ENCODE assay signal across 26 mouse cellular contexts in genomic region chr12:65513070-65513469, GRCm38 (mm10).
DNase-seq lines count a peak whose midpoint lies in the region; ATAC-seq and TF ChIP-seq lines count a peak whose summit lies in the region.
"Had no signal": no experiment of that assay in that cellular context is flagged by ENCODE, and none has a peak within 500 bp of the region (broad histone marks: within the 10 kb centered on the region; RNA-seq: fewer than 3 reads in every experiment).

No protein-coding gene starts in this region.

- peaks cover 3% of the 10 kb centered on the region; the same call in 1 of the 2 replicates for H3K9me3 ChIP-seq in forebrain, embryonic 10.5 days
- no peaks in the 10 kb centered on the region for H3K9me3 ChIP-seq in forebrain, embryonic 16.5 days (ENCODE audit: control insufficient read depth, low read length)
- no peaks in the 10 kb centered on the region; the same call in 1 of the 2 replicates for H3K9me3 ChIP-seq in midbrain, embryonic 10.5 days (replicated peaks)
- H3K9me3 ChIP-seq in midbrain, postnatal 0 days (ENCODE audit: low read length), result no peaks in the 10 kb centered on the region
- peaks cover 4% of the 10 kb centered on the region; the same call in 1 of the 2 replicates for H3K9me3 ChIP-seq in liver, postnatal 0 days (ENCODE audit: low read length)
- H3K9me3 ChIP-seq: embryonic facial prominence, embryonic 13.5 days; forebrain, embryonic 15.5 days; heart, embryonic 15.5 days had no signal

- H3K9ac ChIP-seq in forebrain, embryonic 16.5 days (replicated peaks; ENCODE audit: low read depth, low read length), result no peak overlapping the region
- H3K9ac ChIP-seq in midbrain, postnatal 0 days (replicated peaks; ENCODE audit: low read length, poor library complexity, severe bottlenecking), result no peak overlapping the region
- no peak overlapping the region for H3K9ac ChIP-seq in liver, postnatal 0 days (replicated peaks)
- H3K9ac ChIP-seq: embryonic facial prominence, embryonic 13.5 days; forebrain, embryonic 15.5 days; heart, embryonic 12.5 days; heart, embryonic 15.5 days; hindbrain, embryonic 14.5 days had no signal

- no peak for TF ChIP-seq EP300 in liver, postnatal 0 days (IDR thresholded peaks at IDR 0.05; ENCODE audit: low read depth)

- H3K27ac ChIP-seq in forebrain, embryonic 10.5 days, result no peak overlapping the region
- H3K27ac ChIP-seq in forebrain, embryonic 16.5 days (ENCODE audit: low read length), result no peak overlapping the region
- H3K27ac ChIP-seq in midbrain, embryonic 10.5 days (replicated peaks), result no peak overlapping the region
- no peak overlapping the region for H3K27ac ChIP-seq in midbrain, postnatal 0 days (ENCODE audit: low read depth, low read length)
- H3K27ac ChIP-seq in liver, postnatal 0 days (ENCODE audit: low read depth), result no peak overlapping the region
- H3K27ac ChIP-seq: embryonic facial prominence, embryonic 13.5 days; forebrain, embryonic 15.5 days; heart, embryonic 15.5 days; hindbrain, embryonic 14.5 days had no signal

- no peak overlapping the region for H3K4me3 ChIP-seq in forebrain, embryonic 10.5 days
- H3K4me3 ChIP-seq in forebrain, embryonic 16.5 days (replicated peaks; ENCODE audit: low read length), result no peak overlapping the region
- no peak overlapping the region for H3K4me3 ChIP-seq in midbrain, embryonic 10.5 days
- H3K4me3 ChIP-seq in midbrain, postnatal 0 days (ENCODE audit: low read depth, low read length), result no peak overlapping the region
- H3K4me3 ChIP-seq in liver, postnatal 0 days (ENCODE audit: low read depth, low read length), result no peak overlapping the region
- H3K4me3 ChIP-seq: embryonic facial prominence, embryonic 13.5 days; erythroblast, embryonic 14.5 days; forebrain, embryonic 15.5 days; heart, embryonic 12.5 days; heart, embryonic 15.5 days had no signal

- no peak for TF ChIP-seq POLR2A in brain, embryonic 14.5 days (IDR thresholded peaks at IDR 0.05; ENCODE audit: borderline replicate concordance, extremely low read depth, insufficient read depth, insufficient read length, poor library complexity, severe bottlenecking)

- H3K36me3 ChIP-seq in forebrain, embryonic 10.5 days (replicated peaks), result no peaks in the 10 kb centered on the region
- no peaks in the 10 kb centered on the region for H3K36me3 ChIP-seq in forebrain, embryonic 16.5 days (ENCODE audit: control insufficient read depth, insufficient read depth)
- H3K36me3 ChIP-seq in midbrain, embryonic 10.5 days, result no peaks in the 10 kb centered on the region
- H3K36me3 ChIP-seq in midbrain, postnatal 0 days (ENCODE audit: insufficient read depth, low read length), result no peaks in the 10 kb centered on the region
- H3K36me3 ChIP-seq in liver, postnatal 0 days (replicated peaks; ENCODE audit: insufficient read depth, low read length), result no peaks in the 10 kb centered on the region
- H3K36me3 ChIP-seq: embryonic facial prominence, embryonic 13.5 days; forebrain, embryonic 15.5 days; heart, embryonic 12.5 days; heart, embryonic 15.5 days had no signal

- peaks cover 6% of the 10 kb centered on the region for H3K4me1 ChIP-seq in forebrain, embryonic 10.5 days
- H3K4me1 ChIP-seq in forebrain, embryonic 16.5 days (replicated peaks; ENCODE audit: control insufficient read depth, insufficient read depth, low read length), result no peaks in the 10 kb centered on the region
- H3K4me1 ChIP-seq in midbrain, embryonic 10.5 days, result peaks cover 9% of the 10 kb centered on the region
- no peaks in the 10 kb centered on the region for H3K4me1 ChIP-seq in midbrain, postnatal 0 days (ENCODE audit: insufficient read depth, low read length)
- H3K4me1 ChIP-seq in liver, postnatal 0 days (ENCODE audit: insufficient read depth), result no peaks in the 10 kb centered on the region
- H3K4me1 ChIP-seq: embryonic facial prominence, embryonic 13.5 days; forebrain, embryonic 15.5 days; heart, embryonic 12.5 days; heart, embryonic 15.5 days had no signal

- ATAC-seq in forebrain, embryonic 16.5 days, result no peak
- no peak for ATAC-seq in midbrain, postnatal 0 days (ENCODE audit: low FRiP score)
- no peak for ATAC-seq in liver, postnatal 0 days
- ATAC-seq: CD4-positive, CD25-positive, alpha-beta regulatory T cell, adult 4 months; forebrain, embryonic 15.5 days; intestine, postnatal 0 days had no signal

- no peak overlapping the region for H3K4me2 ChIP-seq in forebrain, embryonic 16.5 days (ENCODE audit: low read length)
- no peak overlapping the region for H3K4me2 ChIP-seq in midbrain, postnatal 0 days (ENCODE audit: low read depth, low read length, poor library complexity, severe bottlenecking)
- no peak overlapping the region for H3K4me2 ChIP-seq in liver, postnatal 0 days (ENCODE audit: low read depth, low read length)
- H3K4me2 ChIP-seq: embryonic facial prominence, embryonic 13.5 days; forebrain, embryonic 15.5 days; heart, embryonic 12.5 days; heart, embryonic 15.5 days; hindbrain, embryonic 14.5 days had no signal

- WGBS in forebrain, embryonic 10.5 days, result 20% methylated on average over 1 of the region's 1 CpGs
- WGBS in forebrain, embryonic 16.5 days, result 17% methylated on average over 1 of the region's 1 CpGs
- WGBS in midbrain, embryonic 10.5 days, result 45% methylated on average over 1 of the region's 1 CpGs
- 31% methylated on average over 1 of the region's 1 CpGs for WGBS in midbrain, postnatal 0 days
- WGBS in liver, postnatal 0 days (ENCODE audit: insufficient replicate concordance), result 65% methylated on average over 1 of the region's 1 CpGs

- TF ChIP-seq CTCF in midbrain, postnatal 0 days (IDR thresholded peaks at IDR 0.05), result no peak
- TF ChIP-seq CTCF in brain, embryonic 14.5 days (IDR thresholded peaks at IDR 0.05; ENCODE audit: borderline replicate concordance, extremely low read depth, insufficient read depth, insufficient read length), result no peak
- TF ChIP-seq CTCF in liver, postnatal 0 days (IDR thresholded peaks at IDR 0.05; ENCODE audit: low read depth), result no peak

- peak; percentile 17 for DNase-seq in forebrain, embryonic 10.5 days (ENCODE audit: extremely low spot score, low spot score)
- DNase-seq in midbrain, embryonic 10.5 days (ENCODE audit: low spot score), result peak; percentile 29
- no peak for DNase-seq in midbrain, postnatal 0 days (ENCODE audit: low spot score)
- peak; percentile 37 for DNase-seq in brain, embryonic 14.5 days (ENCODE audit: low read depth)
- DNase-seq in embryo, embryonic 10.5 days (ENCODE audit: low spot score), result peak; percentile 8
- no peak for DNase-seq in liver, postnatal 0 days
- DNase-seq: adrenal gland, adult 2 months; adrenal gland, postnatal 14 days; cerebellum, adult 11-12 months; cerebellum, adult 8-10 months; cerebellum, postnatal 10 days; cerebellum, postnatal 36 days; gastrocnemius, postnatal 14 days; heart, adult 11 months; heart, postnatal 10 days; heart, postnatal 36 days; kidney, adult 2 months had no signal

- no peaks in the 10 kb centered on the region for H3K27me3 ChIP-seq in forebrain, embryonic 10.5 days (ENCODE audit: poor library complexity, severe bottlenecking)
- no peaks in the 10 kb centered on the region for H3K27me3 ChIP-seq in forebrain, embryonic 16.5 days (replicated peaks; ENCODE audit: control insufficient read depth, insufficient read depth, low read length)
- no peaks in the 10 kb centered on the region for H3K27me3 ChIP-seq in midbrain, embryonic 10.5 days (ENCODE audit: low read depth, poor library complexity, severe bottlenecking)
- H3K27me3 ChIP-seq in midbrain, postnatal 0 days (ENCODE audit: insufficient read depth, low read length), result no peaks in the 10 kb centered on the region
- H3K27me3 ChIP-seq in liver, postnatal 0 days (ENCODE audit: insufficient read depth, low read length), result no peaks in the 10 kb centered on the region
- H3K27me3 ChIP-seq: embryonic facial prominence, embryonic 13.5 days; forebrain, embryonic 15.5 days; heart, embryonic 12.5 days; heart, embryonic 15.5 days had no signal

Comparison
In these comparisons a context has a peak if more than half of its experiments do, and no peak if none do; other contexts are left out.
1. DNase-seq: peak in forebrain, embryonic 10.5 days (single experiment), midbrain, embryonic 10.5 days (single experiment), brain, embryonic 14.5 days (single experiment) and embryo, embryonic 10.5 days (single experiment); none in midbrain, postnatal 0 days (single experiment) and liver, postnatal 0 days (single experiment).